Mouse (Mus musculus) urinary bladder, postnatal 14 days (tissue): ENCODE measurements at regions not wholly inside any gene's neighbourhood (a gene's known extent, or its start where the extent isn't known, plus 50 kb on each side); places are given as distances from the start of the nearest gene placed in this dataset.

Experiments
- DNase-seq: peaks from one replicate; pipeline ENCODE4 v3.0.0; 2021; ENCODE audit warnings: low spot score

GRCm38 (mm10) chr8:126538136-126538535 is 55.6 kb downstream of the Irf2bp2 start:
- no peak for DNase-seq

- peak; percentile 65 for DNase-seq
Observed at GRCm38 (mm10) chr8:126536928-126537618, 56.7 kb downstream of the Irf2bp2 start.

- no peak for DNase-seq
Observed at GRCm38 (mm10) chr8:126536132-126536927, 57.5 kb downstream of the Irf2bp2 start.

GRCm38 (mm10) chr8:126532284-126532974 is 57.6 kb upstream of the Tarbp1 start:
- peak; percentile 74 for DNase-seq

- DNase-seq: peak; percentile 64
Observed at GRCm38 (mm10) chr8:126531459-126531858, 56.6 kb upstream of the Tarbp1 start.

GRCm38 (mm10) chr8:126529409-126529808 is 54.5 kb upstream of the Tarbp1 start:
- DNase-seq: no peak

GRCm38 (mm10) chr8:126528434-126529080 is 53.7 kb upstream of the Tarbp1 start:
- DNase-seq: no peak

GRCm38 (mm10) chr8:126526864-126527571 is 52.2 kb upstream of the Tarbp1 start:
- DNase-seq: peak; percentile 59

- DNase-seq: no peak
Observed at GRCm38 (mm10) chr8:126525575-126525974, 50.7 kb upstream of the Tarbp1 start.
